Mouse (Mus musculus) retina, adult 2 months (tissue): ENCODE results near the gene Ilkap.
A peak's percentile ranks its signal among the peaks of the same experiment; 100 is the strongest.

Experiments
- DNase-seq: peaks from one replicate; pipeline ENCODE4 v3.0.0-alpha.2; 2012; ENCODE audit warnings: low read depth, low spot score

Gene Ilkap

GRCm38 (mm10) chr1:91398260-91399062, at the start of gene Ilkap:
Ilkap (minus strand) TSS chr1:91398815.
- DNase-seq: peak; percentile 76

DNA sequence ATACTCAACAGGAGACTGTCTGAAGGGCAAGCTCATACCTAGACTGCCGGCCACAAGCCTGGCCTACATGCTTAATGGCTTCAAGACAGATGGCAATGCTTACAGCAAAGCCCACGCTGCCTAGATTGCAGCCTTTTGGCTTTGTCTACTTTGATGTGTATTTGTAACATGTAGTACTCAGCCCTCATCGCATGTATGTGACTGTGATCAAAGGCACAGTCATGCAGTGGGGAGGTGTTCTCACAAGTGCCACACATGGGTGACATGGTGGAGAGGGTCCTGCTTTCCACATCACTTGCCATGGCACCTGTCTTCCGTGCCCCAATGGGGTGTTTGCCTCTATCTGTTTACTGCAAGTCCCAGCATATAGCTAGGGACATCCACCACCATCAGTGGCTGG, 47.9 kb upstream of the Ilkap start:
- DNase-seq: no peak

- DNase-seq: no peak
These were observed 47.4 kb upstream of the Ilkap start for GRCm38 (mm10) chr1:91446060-91446459.

DNA sequence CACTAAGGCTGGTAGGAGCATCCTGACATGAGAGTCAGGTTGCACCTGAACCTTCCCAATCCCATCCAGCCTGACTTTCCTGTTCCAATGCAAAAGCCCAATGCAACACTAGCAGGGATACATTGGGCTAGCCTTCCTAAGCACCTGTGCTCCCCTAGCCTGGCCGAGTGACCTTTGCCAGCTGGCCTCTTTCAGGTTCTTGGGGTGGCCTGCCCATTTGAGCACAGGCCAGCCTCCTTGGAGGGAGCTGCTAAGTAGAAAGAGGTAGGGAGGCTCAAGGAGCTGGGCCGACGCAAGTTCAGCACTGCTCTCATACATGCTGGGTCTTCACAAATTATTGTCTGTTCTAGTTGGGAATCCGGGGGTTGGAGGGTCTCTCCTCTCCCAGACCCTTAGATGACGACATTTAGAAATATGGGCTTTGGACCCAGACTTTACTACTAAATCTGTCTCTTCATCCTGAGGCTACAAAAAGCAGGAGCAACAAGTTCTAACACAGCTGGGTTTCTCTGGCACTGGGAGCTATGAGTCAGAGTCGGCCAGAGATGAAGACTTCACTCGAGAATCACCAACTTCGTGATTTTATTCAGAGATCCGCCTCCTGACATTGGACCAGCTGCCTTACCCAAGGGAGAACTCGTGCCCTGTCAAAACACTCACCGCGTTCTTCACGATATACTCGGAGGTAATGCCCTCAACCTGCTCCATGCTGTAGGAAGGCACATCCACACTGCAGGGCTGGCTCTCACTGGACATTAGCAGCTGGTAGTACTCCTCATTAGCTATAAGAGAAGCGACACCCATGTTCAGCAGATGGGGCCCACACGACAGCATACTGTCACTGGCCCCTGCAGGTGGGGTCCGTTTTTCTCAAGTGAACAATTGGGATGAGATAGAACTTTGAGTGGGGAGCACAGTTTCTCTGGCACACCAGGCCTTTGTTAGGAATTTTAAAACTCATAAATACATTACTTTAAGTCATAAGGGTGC, 46.5 kb upstream of the Ilkap start:
- no peak for DNase-seq

DNA sequence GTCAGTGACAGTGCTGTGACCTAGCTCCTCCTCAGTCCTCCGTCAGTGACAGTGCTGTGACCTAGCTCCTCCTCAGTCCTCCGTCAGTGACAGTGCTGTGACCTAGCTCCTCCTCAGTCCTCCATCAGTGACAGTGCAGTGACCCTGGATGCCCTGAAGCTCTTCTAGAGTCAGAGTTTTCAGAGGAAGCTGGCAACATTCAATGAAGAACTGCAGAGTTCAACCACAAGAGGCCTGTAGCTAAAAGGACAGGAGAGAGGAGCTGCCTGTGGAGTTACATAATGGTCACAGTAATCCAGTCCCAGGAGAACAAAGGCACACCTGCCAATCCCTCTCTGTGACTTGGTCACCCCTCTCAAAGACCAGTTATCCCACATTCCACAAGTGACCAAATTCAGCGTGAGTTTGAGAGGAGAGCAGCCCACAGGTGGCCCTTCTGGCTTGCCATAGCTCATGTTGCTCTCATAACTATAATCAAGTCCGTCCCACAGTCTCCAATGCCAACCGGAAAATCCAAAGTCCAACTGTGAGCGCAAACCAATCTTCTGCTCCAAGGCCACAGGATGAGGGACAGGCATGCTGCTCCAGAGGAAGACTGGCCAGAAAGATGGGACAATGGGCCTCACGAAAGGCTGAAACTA, 43.9 kb upstream of the Ilkap start:
- no peak for DNase-seq

GRCm38 (mm10) chr1:91441855-91442254, 43.2 kb upstream of the Ilkap start:
- DNase-seq: no peak

DNA sequence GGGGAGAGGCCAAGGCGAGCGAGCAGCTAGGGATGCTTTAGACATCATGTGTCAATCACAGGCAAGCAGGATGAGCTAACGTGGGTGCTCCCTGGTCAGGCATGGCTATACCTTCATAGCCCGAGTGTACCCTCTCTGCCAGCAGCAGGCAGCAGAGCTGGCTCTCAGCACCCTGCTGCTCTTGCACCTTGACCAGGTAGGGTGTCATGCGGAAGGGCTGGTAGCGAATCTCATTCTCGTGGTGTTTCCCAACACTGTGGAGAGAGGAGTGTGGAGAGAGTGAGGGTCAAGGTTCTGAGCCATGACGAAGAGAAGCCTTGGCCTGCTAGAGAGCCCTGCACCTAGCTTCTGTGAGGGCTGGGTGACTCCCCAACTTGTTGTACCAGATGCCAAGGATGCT, 41.2 kb upstream of the Ilkap start:
- no peak for DNase-seq

- no peak for DNase-seq
These were observed 39.0 kb upstream of the Ilkap start for GRCm38 (mm10) chr1:91437573-91437972.

- DNase-seq: no peak
These were observed 38.4 kb upstream of the Ilkap start for GRCm38 (mm10) chr1:91437083-91437400.

- no peak for DNase-seq
These were observed 37.9 kb upstream of the Ilkap start for GRCm38 (mm10) chr1:91436380-91437082.

- DNase-seq: no peak
These were observed 37.1 kb upstream of the Ilkap start for GRCm38 (mm10) chr1:91435606-91436130.

GRCm38 (mm10) chr1:91434905-91435304, 36.3 kb upstream of the Ilkap start:
- no peak for DNase-seq

- DNase-seq: no peak
These were observed 32.1 kb upstream of the Ilkap start for GRCm38 (mm10) chr1:91430761-91431160.

GRCm38 (mm10) chr1:91429212-91429611, 30.6 kb upstream of the Ilkap start:
- no peak for DNase-seq

DNA sequence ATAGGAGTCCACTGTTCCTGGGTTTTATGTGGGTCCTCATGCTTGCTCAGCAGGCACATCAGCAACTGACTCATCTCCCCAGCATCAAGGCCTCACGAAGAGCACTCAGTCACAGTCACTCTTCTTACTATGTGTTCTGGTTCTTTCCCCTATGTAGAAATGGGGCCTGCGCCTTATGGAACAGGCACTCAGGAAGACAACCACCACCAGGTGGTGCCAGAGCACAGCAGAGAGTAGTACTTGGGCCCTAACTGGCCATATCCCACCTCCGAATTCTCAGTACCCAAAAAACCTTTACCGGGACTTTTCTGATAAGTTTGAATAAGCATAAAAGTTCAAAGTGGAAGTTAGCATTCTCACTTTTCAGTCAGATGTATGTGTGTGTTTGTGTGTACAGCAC, 30.0 kb upstream of the Ilkap start:
- DNase-seq: no peak

GRCm38 (mm10) chr1:91426397-91426796, 27.8 kb upstream of the Ilkap start:
- no peak for DNase-seq

DNA sequence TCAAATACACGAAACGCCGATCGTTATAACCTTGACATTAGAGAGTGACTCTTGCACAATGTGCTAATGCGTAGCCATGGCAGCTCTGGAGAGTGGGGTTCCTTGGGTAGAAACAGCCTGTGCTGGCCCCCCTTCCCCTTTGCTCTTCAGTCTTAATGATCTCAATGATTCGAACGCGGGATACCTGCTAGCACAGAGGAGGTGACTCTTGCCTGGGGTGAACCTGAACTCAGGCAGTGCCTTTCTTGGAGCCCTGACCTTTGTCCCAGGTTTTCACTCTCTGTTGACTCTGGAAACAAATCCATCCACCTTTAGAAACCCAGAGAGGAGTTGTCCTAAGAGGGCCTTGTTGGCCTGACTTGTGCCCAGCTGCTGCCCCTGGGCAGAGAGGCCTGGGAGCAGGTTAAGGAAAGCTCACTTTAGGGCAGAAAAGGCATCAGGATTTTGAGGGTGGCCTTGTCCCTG, 22.0 kb upstream of the Ilkap start:
- no peak for DNase-seq

GRCm38 (mm10) chr1:91419862-91420600, 21.4 kb upstream of the Ilkap start:
- no peak for DNase-seq

GRCm38 (mm10) chr1:91417991-91418390, 19.4 kb upstream of the Ilkap start:
- no peak for DNase-seq

- DNase-seq: no peak
These were observed 16.7 kb upstream of the Ilkap start for GRCm38 (mm10) chr1:91415311-91415710.
